Mouse (Mus musculus) B cell, adult 62 days (primary cell): ENCODE measurements around the gene Ube2q1. TPM values are rescaled to one million over a fixed set of nuclear protein-coding genes. Genes with fewer than 3 reads are reported as not detected.

ENCODE experiments used
- total RNA-seq: library from RNA; stranded (reverse); gene quantifications from 4 replicates; pipeline ENCODE4 v1.2.4, GENCODE M21; 2023

The Ube2q1 gene
- total RNA-seq = 107 to 121 TPM (median 118 TPM) in 4 replicates

DNA sequence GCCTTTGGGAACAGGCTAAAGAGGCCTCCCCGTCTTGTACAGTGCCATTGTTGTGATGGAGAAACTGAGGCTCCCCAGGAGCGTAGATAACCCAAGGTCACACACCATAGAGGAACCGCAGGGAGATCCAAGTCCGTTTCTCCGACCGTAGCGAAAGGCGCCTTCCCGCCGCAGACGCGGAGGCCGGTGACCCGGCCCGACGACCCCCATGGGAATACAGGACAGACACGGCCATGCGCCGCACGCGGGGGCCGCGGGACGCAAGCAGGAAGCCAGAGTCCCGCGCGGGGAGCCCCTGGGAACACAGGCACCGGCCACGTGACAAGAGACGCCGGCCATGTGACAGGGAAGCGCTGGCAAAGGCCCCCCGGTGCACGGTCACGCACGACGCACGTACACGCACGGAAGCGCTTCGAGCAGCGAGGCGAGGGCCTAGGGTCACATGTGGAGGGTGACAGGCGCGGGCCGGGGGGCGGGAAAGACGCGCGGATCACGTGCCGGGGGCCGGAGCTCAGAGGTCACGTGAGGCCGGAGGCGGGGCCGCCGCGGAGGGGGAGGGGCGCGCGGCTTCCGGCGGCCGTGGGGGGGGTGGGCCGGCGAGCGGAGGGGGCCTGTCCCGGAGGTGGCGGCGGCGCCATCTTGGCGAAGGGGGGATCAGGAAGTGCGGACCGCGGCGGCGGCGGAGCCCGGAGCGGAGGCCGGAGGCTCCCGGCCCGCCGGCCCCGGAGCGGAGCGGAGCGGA is at the start of gene Ube2q1:
TSS of gene Ube2q1 (plus strand) at position 649 of the 742 bp plus-strand sequence.

DNA sequence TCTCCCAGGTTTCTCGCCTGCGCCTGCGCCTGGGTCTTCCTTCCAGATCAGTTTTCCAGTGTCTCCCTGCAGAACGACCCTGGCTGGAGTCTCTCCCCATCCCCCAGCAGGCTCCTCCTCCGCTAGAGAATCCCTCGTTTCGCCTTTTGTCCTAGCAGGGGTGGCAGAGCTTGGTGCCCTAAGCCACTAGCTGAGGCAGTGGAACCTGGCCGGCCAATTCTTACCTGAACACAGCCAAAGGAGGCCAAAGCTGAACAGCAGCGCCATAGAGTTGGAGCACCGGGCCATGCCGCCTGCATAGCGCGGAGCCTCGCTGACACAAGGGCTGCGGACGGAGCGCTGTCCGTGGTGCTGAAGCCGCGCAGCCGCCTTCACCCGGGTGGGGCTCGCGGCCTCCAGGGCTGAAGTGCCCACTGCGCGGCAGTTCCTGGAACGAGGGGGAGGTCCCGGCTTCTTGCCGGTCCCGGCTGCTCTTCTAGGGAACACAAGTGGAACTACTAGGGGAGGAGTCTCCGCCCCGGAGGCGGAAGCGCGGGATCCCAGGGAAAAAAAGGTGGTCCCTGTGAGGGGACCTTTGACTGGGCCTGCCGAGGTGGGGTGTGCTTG is 9.2 kb upstream of the Ube2q1 start, which contains the start of gene Chrnb2:
TSS of gene Chrnb2 (minus strand) at position 514 of the 606 bp plus-strand sequence.

DNA sequence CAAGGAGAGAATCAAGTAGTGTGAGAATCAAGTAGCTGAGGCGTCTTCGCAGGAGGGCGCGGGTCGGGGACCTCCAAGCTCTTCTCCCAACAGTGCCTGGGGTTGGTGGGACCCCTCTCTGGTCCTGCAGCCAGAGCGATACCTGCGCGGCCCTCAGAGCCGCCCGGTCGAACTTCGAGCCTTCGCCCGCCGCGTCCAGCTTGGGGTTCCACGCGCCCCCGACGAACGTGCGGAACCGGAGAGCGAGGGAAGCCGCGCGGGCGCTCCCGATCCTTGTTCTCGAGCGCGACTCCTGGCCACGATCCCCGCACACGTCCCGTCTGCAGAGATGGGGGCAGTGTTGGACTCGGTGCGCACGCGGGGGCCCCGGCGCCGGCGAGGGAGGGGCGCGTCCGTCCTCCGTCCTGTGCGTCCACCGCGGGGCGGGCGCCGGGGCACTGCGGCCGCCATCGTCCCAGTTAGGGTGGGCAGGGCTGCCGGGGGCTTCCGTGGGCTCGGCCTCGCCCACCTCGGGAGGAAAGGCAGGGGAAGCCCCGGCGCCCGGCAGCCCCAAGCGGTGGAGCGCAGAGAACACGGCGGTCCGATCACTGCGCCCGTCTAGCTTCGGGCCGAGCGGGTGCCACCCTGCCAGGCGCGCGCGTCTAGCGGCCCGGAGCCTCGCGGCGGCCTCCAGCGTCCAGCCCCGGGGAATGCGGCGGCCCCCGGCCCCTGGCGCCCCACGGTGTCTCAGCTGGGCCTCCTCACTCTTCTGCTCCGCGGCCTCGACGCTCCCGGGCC is 57.6 kb downstream of the Ube2q1 start, which contains the start of gene She:
TSS of gene She (plus strand) at position 556 of the 777 bp plus-strand sequence.

Other genes with a start within 250 kb of the Ube2q1 start
- 170 to 188 TPM (median 171 TPM) in 4 replicates for gene Adar, start 58.6 kb upstream of the Ube2q1 start, total RNA-seq
- 1.3 to 1.7 TPM (median 1.5 TPM) in 4 replicates for gene Chrnb2, start 9.0 kb upstream of the Ube2q1 start, total RNA-seq
- 0.12 TPM in 1 of 4 replicates, not detected in the others for gene She, start 57.8 kb downstream of the Ube2q1 start, total RNA-seq
- gene Il6ra, start 139.6 kb downstream of the Ube2q1 start, total RNA-seq = 18.7 to 20.3 TPM (median 19.4 TPM) in 4 replicates
- 60.1 to 77.6 TPM (median 63.2 TPM) in 4 replicates for gene Atp8b2, start 189.9 kb downstream of the Ube2q1 start, total RNA-seq
- 62.2 to 73.9 TPM (median 67.9 TPM) in 4 replicates for gene Hax1, start 225.2 kb downstream of the Ube2q1 start, total RNA-seq